Mouse (Mus musculus) heart, embryonic 13.5 days (tissue): ENCODE measurements around the gene Npr1. TPM values are rescaled to one million over a fixed set of nuclear protein-coding genes. Genes with fewer than 3 reads are reported as not detected.
A peak's percentile ranks its signal among the peaks of the same experiment; 100 is the strongest.

Experiments used
- ATAC-seq: fragments of 200-750 bp; cut with Nextera tagmentation; 2 replicates; pipeline ENCODE4 v1.8.0; 2017; ENCODE audit warnings: moderate TSS enrichment; ENCODE audit not compliant: insufficient number of reproducible peaks, low FRiP score, low TSS enrichment; ENCODE audit errors: extremely low read depth
- H3K27ac ChIP-seq: fragments of 300-500 bp; sonication (generic); replicated peaks from 2 replicates; pipeline ENCODE4 v1.5.1; 2015; ENCODE audit warnings: moderate library complexity, mild to moderate bottlenecking, inconsistent platforms
- H3K27me3 ChIP-seq: fragments of 300-500 bp; sonication (generic); replicated peaks from 2 replicates; pipeline ENCODE4 v1.6.1; 2015; ENCODE audit warnings: mild to moderate bottlenecking, inconsistent platforms
- H3K36me3 ChIP-seq: fragments of 300-500 bp; sonication (generic); 2 replicates; pipeline ENCODE4 v1.6.1; 2015; ENCODE audit warnings: mild to moderate bottlenecking, inconsistent platforms
- H3K4me1 ChIP-seq: fragments of 300-500 bp; sonication (generic); 2 replicates; pipeline ENCODE4 v1.6.1; 2015; ENCODE audit warnings: inconsistent platforms
- H3K4me2 ChIP-seq: fragments of 300-500 bp; sonication (generic); 2 replicates; pipeline ENCODE4 v1.6.1; 2015; ENCODE audit warnings: inconsistent platforms, mild to moderate bottlenecking, moderate library complexity
- H3K4me3 ChIP-seq: fragments of 300-500 bp; sonication (generic); 2 replicates; pipeline ENCODE4 v1.5.1; 2015; ENCODE audit warnings: moderate library complexity, mild to moderate bottlenecking, inconsistent platforms
- H3K9ac ChIP-seq: fragments of 300-500 bp; sonication (generic); 2 replicates; pipeline ENCODE4 v1.6.1; 2015; ENCODE audit warnings: inconsistent platforms, mild to moderate bottlenecking, moderate library complexity
- H3K9me3 ChIP-seq: fragments of 300-500 bp; sonication (generic); 2 replicates; pipeline ENCODE4 v1.6.1; 2016; ENCODE audit warnings: inconsistent platforms
- WGBS: fragments of 180-500 bp; shearing (Covaris S2); methylation state at CpG from one replicate; pipeline ENCODE4 v1.1.7; 2015; ENCODE audit warnings: mixed read lengths; 5-methylcytosine and 5-hydroxymethylcytosine counted together
- polyA plus RNA-seq: library from polyadenylated mRNA; unstranded; fragments of >200 nt; fragmentation: Nextera tagmentation; extraction: Ambion mirVana; gene quantifications from 2 replicates; pipeline ENCODE4 v1.2.1, GENCODE M21; 2015

The Npr1 gene
- polyA plus RNA-seq, 1 experiment from 2014 or later, result 11.4 TPM

DNA sequence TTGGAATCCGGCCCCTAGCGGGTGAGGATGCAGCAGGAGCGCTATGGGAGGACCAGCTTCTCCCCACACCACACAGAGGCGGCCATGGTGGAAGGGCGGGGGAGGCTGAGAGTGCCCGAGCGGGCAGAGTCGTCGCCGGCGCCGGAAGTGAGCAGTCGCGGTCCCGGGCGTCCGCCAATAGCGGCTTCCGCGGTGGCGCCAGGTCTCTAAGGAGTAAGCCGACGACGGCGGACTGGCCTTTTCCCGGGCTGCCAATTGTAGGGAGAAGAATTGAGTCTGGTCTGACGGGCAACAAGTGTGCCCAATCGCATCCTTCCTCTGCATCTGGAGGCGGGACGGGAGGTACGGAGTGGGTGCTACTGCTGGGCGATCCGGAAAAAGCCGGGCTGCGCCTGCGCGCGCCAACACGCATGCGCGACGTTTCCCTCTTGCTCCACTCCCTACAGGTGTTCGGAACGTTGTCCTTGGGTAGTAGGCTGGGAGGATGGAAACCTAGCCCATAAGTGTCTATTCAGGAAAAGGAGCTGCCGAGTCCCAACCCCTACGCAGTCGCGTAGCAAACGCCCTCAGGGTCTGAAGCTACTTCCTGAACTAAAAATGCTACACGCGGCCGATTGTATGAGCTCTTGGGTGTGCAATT, 32.2 kb downstream of the Npr1 start, which contains the start of gene Ints3:
TSS of gene Ints3 (minus strand) at position 242 of the 640 bp plus-strand sequence.
- Histone ChIP-seq H3K4me3 (peak within 1 kb of the TSS; percentile 77), H3K9me3 (no peaks in the 10 kb centered on the region), H3K4me1 (peaks cover 44% of the 10 kb centered on the region), H3K27ac (peak within 1 kb of the TSS; percentile 96), H3K27me3 (no peaks in the 10 kb centered on the region), H3K9ac (peak within 1 kb of the TSS; percentile 94), H3K36me3 (0 out of 2 replicates have a peak, but pooled peaks cover 2% of the 10 kb centered on the region), H3K4me2 (peak within 1 kb of the TSS; percentile 84)
- peak; percentile 97 for ATAC-seq
- 1% methylated on average over 52 of the region's 52 CpGs for WGBS

DNA sequence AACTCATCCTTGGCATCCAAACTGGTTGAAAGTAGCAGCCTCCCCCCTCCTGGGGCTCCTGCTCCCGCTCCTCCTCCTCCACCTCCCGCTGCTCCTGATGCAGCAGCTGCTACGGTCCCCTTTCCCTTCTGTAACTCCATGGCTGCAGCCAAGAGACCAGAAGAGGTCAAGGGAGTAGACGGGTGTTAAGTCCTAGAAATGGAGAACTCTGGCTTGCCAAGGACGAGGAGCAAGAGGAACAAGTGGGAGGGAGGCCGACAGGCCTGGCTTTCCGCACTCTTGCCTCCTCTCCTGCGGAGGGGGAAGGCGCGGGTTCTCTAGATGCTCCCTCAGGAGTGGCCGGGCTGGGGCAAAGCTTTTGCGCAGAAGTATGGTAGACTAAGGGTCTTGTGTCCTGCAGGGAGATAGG, 32.9 kb downstream of the Npr1 start:
- Histone ChIP-seq H3K4me1 (peaks cover 50% of the 10 kb centered on the region), H3K4me3 (peak overlapping the region; percentile 77), H3K27ac (peak overlapping the region; percentile 96), H3K27me3 (no peaks in the 10 kb centered on the region), H3K4me2 (peak overlapping the region; percentile 84), H3K9me3 (no peaks in the 10 kb centered on the region), H3K9ac (peak overlapping the region; percentile 94), H3K36me3 (0 out of 2 replicates have a peak, but pooled peaks cover 2% of the 10 kb centered on the region)
- ATAC-seq, result no peak
- WGBS, result under 1% methylated on average over 12 of the region's 12 CpGs

DNA sequence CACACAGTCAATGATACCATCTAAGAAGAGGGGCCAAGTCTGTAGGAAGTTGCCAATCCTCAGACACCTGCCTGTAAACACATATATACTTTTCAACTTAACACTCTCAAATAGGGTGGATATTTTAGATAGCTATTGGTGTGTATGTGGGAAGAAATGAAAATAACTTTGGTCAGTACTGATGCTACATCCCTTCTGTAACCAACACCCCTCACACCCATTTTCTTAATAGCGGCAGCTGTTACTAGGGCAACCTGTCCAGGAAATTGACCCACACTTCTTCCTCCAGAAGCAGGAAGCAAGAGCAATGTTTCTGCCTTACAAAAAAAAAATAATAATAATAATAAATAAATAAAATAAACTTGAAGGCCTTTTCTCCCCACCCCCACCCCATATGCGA, 33.3 kb downstream of the Npr1 start:
- 20% methylated on average over 2 of the region's 2 CpGs for whole genome bisulfite sequencing
- Histone ChIP-seq H3K27ac (peak overlapping the region; percentile 96; the same call in 1 of the 2 replicates), H3K4me2 (peak overlapping the region; percentile 84), H3K27me3 (no peaks in the 10 kb centered on the region), H3K9ac (peak overlapping the region; percentile 94), H3K36me3 (0 out of 2 replicates have a peak, but pooled peaks cover 2% of the 10 kb centered on the region), H3K4me3 (peak overlapping the region; percentile 77), H3K4me1 (peaks cover 51% of the 10 kb centered on the region), H3K9me3 (no peaks in the 10 kb centered on the region)
- ATAC-seq, result no peak

DNA sequence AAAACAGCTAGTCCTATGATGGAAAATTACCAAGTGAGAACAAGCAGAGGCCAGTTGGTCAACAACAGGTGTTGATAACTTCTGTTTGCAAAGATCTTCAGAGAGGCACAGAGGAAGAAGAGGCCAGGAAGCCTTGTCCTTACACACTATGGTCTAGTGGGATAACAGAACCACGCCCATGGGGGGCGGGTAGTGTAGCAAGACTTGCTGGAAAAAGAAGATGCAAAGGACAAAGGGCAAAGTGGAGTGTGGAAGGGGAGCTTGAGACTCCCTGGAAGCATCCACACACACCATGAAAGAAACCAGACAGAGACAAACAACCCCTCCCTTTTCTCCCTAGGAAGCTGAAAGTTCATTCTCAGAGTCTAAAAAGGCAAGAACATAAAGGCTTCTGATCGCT, 36.1 kb downstream of the Npr1 start:
- WGBS, result 68% methylated on average over 3 of the region's 3 CpGs
- Histone ChIP-seq H3K27me3 (no peaks in the 10 kb centered on the region), H3K4me1 (peaks cover 60% of the 10 kb centered on the region), H3K4me2 (peak overlapping the region; percentile 0; the same call in 1 of the 2 replicates), H3K4me3 (no peak overlapping the region), H3K27ac (no peak overlapping the region), H3K9me3 (no peaks in the 10 kb centered on the region), H3K36me3 (peaks cover 13% of the 10 kb centered on the region), H3K9ac (no peak overlapping the region)
- ATAC-seq, result no peak

DNA sequence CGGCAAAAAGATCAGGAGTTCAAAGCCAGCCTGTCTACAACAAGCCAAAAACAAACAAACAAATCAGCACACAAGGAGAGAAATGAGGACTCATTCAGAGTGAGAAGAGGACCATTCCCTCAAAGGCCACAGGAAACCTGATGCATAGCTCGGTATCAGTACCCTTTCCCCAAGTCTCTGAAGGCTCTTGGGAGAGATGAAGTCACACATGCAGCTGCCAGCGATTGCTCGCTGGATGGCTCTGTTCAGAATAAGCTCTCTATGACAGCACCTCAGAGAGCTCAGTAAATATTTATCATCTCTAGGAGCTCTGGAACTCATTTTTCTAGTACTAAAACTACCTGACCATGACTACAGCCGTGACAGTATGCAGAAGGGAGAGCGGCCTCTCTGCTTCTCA, 37.5 kb downstream of the Npr1 start:
- Histone ChIP-seq H3K4me1 (peaks cover 55% of the 10 kb centered on the region), H3K4me3 (no peak overlapping the region), H3K27me3 (no peaks in the 10 kb centered on the region), H3K4me2 (no peak overlapping the region), H3K36me3 (peaks cover 25% of the 10 kb centered on the region), H3K9me3 (no peaks in the 10 kb centered on the region), H3K9ac (peak overlapping the region; percentile 6; the same call in 1 of the 2 replicates), H3K27ac (0 out of 2 replicates have a peak overlapping the region, but pooled peaks have one; percentile 7)
- WGBS, result 61% methylated on average over 6 of the region's 6 CpGs
- no peak for ATAC-seq

DNA sequence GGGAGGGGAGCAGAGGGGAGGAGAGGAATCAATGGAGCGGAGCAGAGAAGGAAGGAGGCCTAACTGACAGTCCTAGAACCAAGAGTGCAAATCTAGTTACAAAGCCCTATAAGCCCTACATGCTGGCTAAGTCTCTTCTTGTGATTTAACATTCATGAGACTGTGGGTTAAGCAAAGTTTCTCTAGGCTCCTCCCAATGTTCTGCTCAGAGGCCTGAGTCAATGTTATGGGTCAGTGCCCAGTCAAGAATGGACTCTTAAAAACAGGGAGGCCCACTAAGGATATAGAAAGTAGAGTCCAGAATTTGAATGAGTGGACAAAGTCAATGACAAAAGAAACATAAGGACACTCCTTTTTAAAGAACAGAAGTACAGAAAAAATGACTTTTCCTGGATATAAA, 38.1 kb downstream of the Npr1 start:
- H3K4me2 ChIP-seq, result no peak overlapping the region
- no peak overlapping the region for H3K27ac ChIP-seq
- H3K4me1 ChIP-seq, result peaks cover 55% of the 10 kb centered on the region
- H3K9me3 ChIP-seq, result no peaks in the 10 kb centered on the region
- H3K4me3 ChIP-seq, result no peak overlapping the region
- peaks cover 31% of the 10 kb centered on the region for H3K36me3 ChIP-seq
- ATAC-seq, result no peak
- H3K27me3 ChIP-seq, result no peaks in the 10 kb centered on the region
- H3K9ac ChIP-seq, result no peak overlapping the region
- whole genome bisulfite sequencing, result 67% methylated on average over 1 of the region's 1 CpGs

DNA sequence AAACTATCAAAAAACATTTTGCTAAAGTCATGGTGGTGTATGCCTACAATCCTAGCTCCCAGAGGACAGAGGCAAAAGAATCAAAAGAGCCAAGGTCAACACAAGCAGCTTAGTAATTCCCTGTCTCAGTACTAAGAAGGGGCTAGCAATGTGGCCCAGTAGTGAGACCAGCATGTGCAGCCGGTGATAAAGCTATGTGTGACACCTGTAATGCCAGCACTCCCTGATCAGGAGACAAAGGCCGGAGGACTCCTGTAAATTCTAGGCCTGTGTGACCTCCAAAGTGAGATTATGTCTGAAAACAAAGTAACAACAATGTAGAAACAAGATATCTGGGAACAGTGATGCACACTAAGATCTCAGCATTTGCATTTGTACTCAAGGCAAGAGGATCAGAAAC, 40.2 kb downstream of the Npr1 start:
- 81% methylated on average over 2 of the region's 2 CpGs for WGBS
- ATAC-seq, result no peak
- H3K27me3 ChIP-seq, result no peaks in the 10 kb centered on the region
- peaks cover 49% of the 10 kb centered on the region for H3K36me3 ChIP-seq
- no peaks in the 10 kb centered on the region for H3K9me3 ChIP-seq
- H3K9ac ChIP-seq, result no peak overlapping the region
- peaks cover 35% of the 10 kb centered on the region for H3K4me1 ChIP-seq
- no peak overlapping the region for H3K4me2 ChIP-seq
- H3K4me3 ChIP-seq, result no peak overlapping the region
- H3K27ac ChIP-seq, result no peak overlapping the region

DNA sequence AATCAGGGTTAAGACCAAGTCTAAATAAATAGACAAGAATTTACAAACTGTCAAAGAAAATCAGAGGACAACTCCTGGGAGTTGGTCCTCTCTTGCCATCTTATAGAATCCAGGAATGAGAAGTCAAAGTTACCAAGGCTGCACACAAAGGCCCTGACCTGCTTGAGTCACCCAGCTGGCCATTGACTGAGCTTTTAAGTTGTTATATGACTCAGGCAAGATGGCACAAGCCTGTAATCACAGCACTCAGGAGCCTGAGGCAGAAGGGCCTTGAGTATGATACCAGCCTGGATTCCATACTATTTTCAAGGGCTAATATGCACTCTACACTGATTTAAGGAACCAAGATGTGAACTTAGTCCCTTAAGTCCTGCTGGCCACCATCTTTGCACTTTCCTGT, 42.1 kb downstream of the Npr1 start:
- no peak for ATAC-seq
- H3K27me3 ChIP-seq, result no peaks in the 10 kb centered on the region
- peaks cover 67% of the 10 kb centered on the region for H3K36me3 ChIP-seq
- no peak overlapping the region for H3K9ac ChIP-seq
- H3K9me3 ChIP-seq, result no peaks in the 10 kb centered on the region
- no peak overlapping the region for H3K27ac ChIP-seq
- peaks cover 17% of the 10 kb centered on the region for H3K4me1 ChIP-seq
- H3K4me2 ChIP-seq, result no peak overlapping the region
- H3K4me3 ChIP-seq, result no peak overlapping the region

DNA sequence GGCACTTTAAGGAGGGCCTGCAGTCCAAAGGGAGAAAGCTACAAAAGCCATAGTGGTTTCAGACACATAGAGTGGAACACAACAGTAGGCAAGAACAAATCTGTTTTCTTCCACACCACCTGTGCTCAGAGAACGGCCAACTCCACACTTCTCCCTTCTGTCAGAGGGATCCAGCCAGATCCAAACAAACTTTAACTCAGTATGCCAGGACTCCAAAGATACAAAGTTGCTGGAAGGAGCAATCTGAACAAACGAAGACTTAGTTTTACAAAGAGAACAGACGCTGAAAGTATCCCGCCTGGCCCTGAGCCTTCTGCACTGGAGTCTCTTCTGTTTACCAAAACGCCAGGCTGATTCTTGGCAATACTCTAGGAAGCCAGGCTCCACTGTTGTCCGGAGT, 45.0 kb downstream of the Npr1 start:
- H3K4me1 ChIP-seq, result peaks cover 4% of the 10 kb centered on the region; the same call in 1 of the 2 replicates
- H3K9me3 ChIP-seq, result no peaks in the 10 kb centered on the region
- no peak overlapping the region for H3K27ac ChIP-seq
- no peaks in the 10 kb centered on the region for H3K27me3 ChIP-seq
- no peak overlapping the region for H3K4me3 ChIP-seq
- no peak overlapping the region for H3K9ac ChIP-seq
- no peak overlapping the region for H3K4me2 ChIP-seq
- H3K36me3 ChIP-seq, result peaks cover 91% of the 10 kb centered on the region
- WGBS, result 91% methylated on average over 6 of the region's 6 CpGs
- ATAC-seq, result no peak

DNA sequence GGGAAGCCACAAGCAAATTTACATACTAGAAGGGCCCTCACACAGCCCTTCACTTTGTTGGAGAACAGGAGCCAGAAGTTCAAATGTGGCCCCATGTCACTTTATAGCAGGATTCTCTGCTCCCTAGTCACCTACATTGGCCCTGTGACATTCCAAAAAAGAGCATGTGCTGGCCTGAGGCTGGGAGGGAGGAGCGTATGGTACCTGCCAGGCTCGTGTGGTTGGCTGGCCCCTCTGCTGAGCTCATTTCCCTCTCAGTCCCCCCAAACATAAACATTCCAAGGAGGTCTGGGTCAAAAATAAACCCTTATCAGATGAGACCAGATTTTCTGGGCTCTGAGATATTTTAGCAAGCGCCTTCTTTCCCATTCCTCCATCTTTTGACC, 52.7 kb downstream of the Npr1 start:
- H3K9ac ChIP-seq, result peak overlapping the region; percentile 14; the same call in 1 of the 2 replicates
- WGBS, result 57% methylated on average over 3 of the region's 3 CpGs
- no peak overlapping the region for H3K4me2 ChIP-seq
- peaks cover 98% of the 10 kb centered on the region for H3K36me3 ChIP-seq
- H3K4me1 ChIP-seq, result peaks cover 6% of the 10 kb centered on the region; the same call in 1 of the 2 replicates
- no peak overlapping the region for H3K4me3 ChIP-seq
- no peak overlapping the region for H3K27ac ChIP-seq
- no peak for ATAC-seq
- H3K27me3 ChIP-seq, result no peaks in the 10 kb centered on the region
- no peaks in the 10 kb centered on the region for H3K9me3 ChIP-seq

DNA sequence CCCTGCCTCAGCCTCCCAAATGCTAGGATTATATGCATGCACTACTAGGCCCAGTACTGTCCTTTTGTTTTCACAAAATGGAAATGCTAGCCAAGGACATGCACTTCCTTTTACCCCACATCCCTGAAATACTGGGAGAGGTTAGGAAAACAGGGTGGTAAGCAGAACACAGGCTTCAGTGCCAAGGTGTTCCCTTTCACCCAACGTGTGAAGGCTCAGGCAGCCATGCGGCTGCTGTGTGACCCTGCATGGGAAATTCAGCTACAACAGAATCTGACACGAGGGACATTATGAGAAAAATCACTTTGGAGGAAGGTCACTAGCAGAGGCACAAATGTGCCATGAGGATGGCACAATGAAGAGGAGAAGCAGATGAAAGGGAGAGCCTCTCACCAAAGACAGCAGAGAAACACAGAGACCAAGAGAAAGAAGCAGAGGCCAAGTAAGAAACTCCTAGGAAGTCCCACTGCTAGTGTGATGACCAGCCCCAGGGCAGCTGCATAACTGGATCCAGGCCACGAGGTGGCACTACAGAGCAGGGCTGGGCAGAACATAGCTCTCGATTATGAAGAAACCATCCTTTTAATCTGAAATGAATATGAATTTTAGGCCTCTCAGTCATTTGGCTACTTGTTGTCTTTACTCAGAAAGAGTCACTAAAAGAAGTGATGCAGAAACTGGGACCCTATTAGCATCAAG, 53.2 kb downstream of the Npr1 start:
- H3K4me2 ChIP-seq, result no peak overlapping the region
- 42% methylated on average over 5 of the region's 5 CpGs for WGBS
- H3K4me3 ChIP-seq, result no peak overlapping the region
- no peak for ATAC-seq
- H3K4me1 ChIP-seq, result peaks cover 6% of the 10 kb centered on the region; the same call in 1 of the 2 replicates
- no peaks in the 10 kb centered on the region for H3K9me3 ChIP-seq
- H3K27me3 ChIP-seq, result no peaks in the 10 kb centered on the region
- H3K36me3 ChIP-seq, result peaks cover 98% of the 10 kb centered on the region
- no peak overlapping the region for H3K27ac ChIP-seq
- no peak overlapping the region for H3K9ac ChIP-seq
